Mouse (Mus musculus) embryonic facial prominence, embryonic 11.5 days (tissue): Measurements from ENCODE around the gene Map3k13. TPM values are rescaled to one million over a fixed set of nuclear protein-coding genes. Genes with fewer than 3 reads are reported as not detected.

Experiments used
- ATAC-seq: fragments of 200-750 bp; cut with Nextera tagmentation; replicated peaks from 2 replicates; pipeline ENCODE4 v1.8.0; 2017; ENCODE audit warnings: low read depth; ENCODE audit not compliant: insufficient number of reproducible peaks, low FRiP score, low TSS enrichment
- DNase-seq: peaks from one replicate; pipeline ENCODE4 v3.0.0-alpha.2; 2015; ENCODE audit warnings: low spot score
- H3K27ac ChIP-seq: fragments of 300-500 bp; sonication (generic); replicated peaks from 2 replicates; pipeline ENCODE4 v1.5.1; 2014; ENCODE audit warnings: mild to moderate bottlenecking, low read depth, low read length, control low read depth
- H3K27me3 ChIP-seq: fragments of 300-500 bp; sonication (generic); 2 replicates; pipeline ENCODE4 v1.6.1; 2014; ENCODE audit warnings: mild to moderate bottlenecking, low read length, moderate library complexity, mixed read lengths; ENCODE audit not compliant: control insufficient read depth, insufficient read depth
- H3K36me3 ChIP-seq: fragments of 300-500 bp; sonication (generic); replicated peaks from 2 replicates; pipeline ENCODE4 v1.6.1; 2014; ENCODE audit warnings: low read depth, mild to moderate bottlenecking, low read length, moderate library complexity, mixed read lengths; ENCODE audit not compliant: control insufficient read depth, insufficient read depth
- H3K4me1 ChIP-seq: fragments of 300-500 bp; sonication (generic); 2 replicates; pipeline ENCODE4 v1.6.1; 2014; ENCODE audit warnings: low read length, mixed read lengths; ENCODE audit not compliant: control insufficient read depth, insufficient read depth
- H3K4me2 ChIP-seq: fragments of 300-500 bp; sonication (generic); 2 replicates; pipeline ENCODE4 v1.6.1; 2014; ENCODE audit warnings: low read depth, mild to moderate bottlenecking, control low read depth, low read length, moderate library complexity
- H3K4me3 ChIP-seq: fragments of 300-500 bp; sonication (generic); 2 replicates; pipeline ENCODE4 v1.5.1; 2014; ENCODE audit warnings: low read depth, low read length, control low read depth
- H3K9ac ChIP-seq: fragments of 300-500 bp; sonication (generic); replicated peaks from 2 replicates; pipeline ENCODE4 v1.6.1; 2014; ENCODE audit warnings: mild to moderate bottlenecking, control low read depth, low read length
- H3K9me3 ChIP-seq: fragments of 300-500 bp; sonication (generic); replicated peaks from 2 replicates; pipeline ENCODE4 v1.6.1; 2016; ENCODE audit warnings: mild to moderate bottlenecking, low read length, inconsistent platforms, mixed read lengths; ENCODE audit not compliant: control insufficient read depth
- WGBS: fragments of 180-500 bp; shearing (Covaris S2); extraction: QIAGEN DNeasy Blood & Tissue Kit; methylation state at CpG from one replicate; pipeline ENCODE4 v1.1.7; 2014; 5-methylcytosine and 5-hydroxymethylcytosine counted together
- polyA plus RNA-seq: library from polyadenylated mRNA; unstranded; fragments of >200 nt; fragmentation: Nextera tagmentation; extraction: Ambion mirVana; gene quantifications from 2 replicates; pipeline ENCODE4 v1.2.1, GENCODE M21; 2014

Gene Map3k13
- polyA plus RNA-seq, 1 experiment from 2014 or later, result 1.4 TPM

DNA sequence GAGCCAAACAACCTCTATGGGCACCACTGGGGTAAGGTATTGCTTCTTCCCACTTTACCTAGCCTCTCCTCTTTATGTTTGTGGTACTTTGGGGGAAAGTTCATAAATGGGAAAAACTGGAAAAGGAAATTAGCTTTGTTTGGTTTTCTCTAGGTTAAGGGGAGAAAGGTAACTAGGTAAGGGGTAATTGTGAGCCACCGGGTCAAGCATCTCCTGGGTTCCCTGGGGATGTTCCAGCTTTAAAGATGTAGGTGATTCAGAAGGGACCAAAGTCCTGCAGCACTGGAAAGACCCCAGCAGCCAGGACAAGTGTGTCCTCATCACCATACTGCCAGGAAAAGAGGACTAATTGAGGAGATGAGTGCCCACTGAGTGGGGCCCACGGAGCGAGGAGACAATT, 12.3 kb upstream of the Map3k13 start:
- Histone ChIP-seq H3K27me3 (no peaks in the 10 kb centered on the region), H3K9me3 (no peaks in the 10 kb centered on the region), H3K4me3 (no peak overlapping the region), H3K27ac (no peak overlapping the region), H3K36me3 (no peaks in the 10 kb centered on the region), H3K9ac (no peak overlapping the region), H3K4me1 (no peaks in the 10 kb centered on the region), H3K4me2 (no peak overlapping the region)
- no peak for ATAC-seq
- WGBS, result 74% methylated on average over 3 of the region's 3 CpGs
- no peak for DNase-seq

- Histone ChIP-seq H3K4me2 (no peak overlapping the region), H3K9ac (no peak overlapping the region), H3K27ac (no peak overlapping the region), H3K27me3 (no peaks in the 10 kb centered on the region), H3K36me3 (no peaks in the 10 kb centered on the region), H3K4me3 (no peak overlapping the region), H3K9me3 (no peaks in the 10 kb centered on the region), H3K4me1 (no peaks in the 10 kb centered on the region)
- WGBS, result 72% methylated on average over 2 of the region's 2 CpGs
- DNase-seq, result no peak
- ATAC-seq, result no peak
Observed at GRCm38 (mm10) chr16:21782807-21783206, 11.3 kb upstream of the Map3k13 start.

GRCm38 (mm10) chr16:21785000-21785399, 9.1 kb upstream of the Map3k13 start:
- Histone ChIP-seq H3K27ac (no peak overlapping the region), H3K36me3 (no peaks in the 10 kb centered on the region), H3K4me3 (no peak overlapping the region), H3K27me3 (no peaks in the 10 kb centered on the region), H3K9ac (no peak overlapping the region), H3K9me3 (no peaks in the 10 kb centered on the region), H3K4me1 (no peaks in the 10 kb centered on the region), H3K4me2 (no peak overlapping the region)
- no peak for ATAC-seq
- no peak for DNase-seq
- 77% methylated on average over 4 of the region's 4 CpGs for WGBS

GRCm38 (mm10) chr16:21786317-21786716, 7.8 kb upstream of the Map3k13 start:
- Histone ChIP-seq H3K9me3 (no peaks in the 10 kb centered on the region), H3K27me3 (no peaks in the 10 kb centered on the region), H3K4me2 (no peak overlapping the region), H3K9ac (no peak overlapping the region), H3K27ac (no peak overlapping the region), H3K4me3 (no peak overlapping the region), H3K36me3 (no peaks in the 10 kb centered on the region), H3K4me1 (no peaks in the 10 kb centered on the region)
- WGBS, result 89% methylated on average over 8 of the region's 8 CpGs
- DNase-seq (no peak), ATAC-seq (no peak)

GRCm38 (mm10) chr16:21787516-21788353, 6.4 kb upstream of the Map3k13 start, which contains the start of gene Ehhadh:
Ehhadh (minus strand) TSS chr16:21787807.
- Histone ChIP-seq H3K9ac (peak within 1 kb of the TSS; percentile 57), H3K4me2 (peak within 1 kb of the TSS; percentile 76), H3K4me3 (peak within 1 kb of the TSS; percentile 45), H3K36me3 (no peaks in the 10 kb centered on the region), H3K27me3 (no peaks in the 10 kb centered on the region), H3K4me1 (no peaks in the 10 kb centered on the region), H3K27ac (no peak within 1 kb of the TSS), H3K9me3 (no peaks in the 10 kb centered on the region)
- DNase-seq (peak; percentile 68), ATAC-seq (peak; percentile 89)
- 7% methylated on average over 28 of the region's 28 CpGs for WGBS

GRCm38 (mm10) chr16:21788581-21788980, 5.6 kb upstream of the Map3k13 start:
- Histone ChIP-seq H3K4me1 (no peaks in the 10 kb centered on the region), H3K4me3 (no peak overlapping the region), H3K9ac (no peak overlapping the region), H3K36me3 (no peaks in the 10 kb centered on the region), H3K27ac (no peak overlapping the region), H3K9me3 (no peaks in the 10 kb centered on the region), H3K4me2 (no peak overlapping the region), H3K27me3 (no peaks in the 10 kb centered on the region)
- WGBS, result 39% methylated on average over 3 of the region's 3 CpGs
- DNase-seq, result no peak
- no peak for ATAC-seq

- no peak for DNase-seq
- no peak for ATAC-seq
Observed at GRCm38 (mm10) chr16:21789180-21789579, 5.0 kb upstream of the Map3k13 start.

GRCm38 (mm10) chr16:21790469-21790868, 3.7 kb upstream of the Map3k13 start:
- no peaks in the 10 kb centered on the region for H3K36me3 ChIP-seq
- H3K27me3 ChIP-seq, result no peaks in the 10 kb centered on the region
- no peak for ATAC-seq
- no peak overlapping the region for H3K4me3 ChIP-seq
- H3K4me1 ChIP-seq, result no peaks in the 10 kb centered on the region
- no peak overlapping the region for H3K9ac ChIP-seq
- no peak overlapping the region for H3K27ac ChIP-seq
- H3K4me2 ChIP-seq, result no peak overlapping the region
- no peaks in the 10 kb centered on the region for H3K9me3 ChIP-seq
- no peak for DNase-seq
- WGBS, result 11% methylated on average over 1 of the region's 1 CpGs

More at GRCm38 (mm10) chr16:21789180-21789579, 5.0 kb upstream of the Map3k13 start:
- 80% methylated on average over 2 of the region's 2 CpGs for WGBS
- Histone ChIP-seq H3K9me3 (no peaks in the 10 kb centered on the region), H3K9ac (no peak overlapping the region), H3K27me3 (no peaks in the 10 kb centered on the region), H3K27ac (no peak overlapping the region), H3K4me1 (no peaks in the 10 kb centered on the region), H3K4me2 (no peak overlapping the region), H3K36me3 (no peaks in the 10 kb centered on the region), H3K4me3 (no peak overlapping the region)
